Mouse (Mus musculus) hindbrain, embryonic 16.5 days (tissue): ENCODE results near the gene Gca. TPM values are rescaled to one million over a fixed set of nuclear protein-coding genes. Genes with fewer than 3 reads are reported as not detected.
A peak's percentile ranks its signal among the peaks of the same experiment; 100 is the strongest.

Experiments
- ATAC-seq: fragments of 200-750 bp; cut with Nextera tagmentation; 2 replicates; pipeline ENCODE4 v1.8.0; 2017; ENCODE audit warnings: moderate TSS enrichment, moderate library complexity
- H3K27ac ChIP-seq: fragments of 300-500 bp; sonication (generic); 2 replicates; pipeline ENCODE4 v1.5.1; 2014; ENCODE audit warnings: low read depth, mild to moderate bottlenecking, control low read depth, low read length, moderate library complexity
- H3K27me3 ChIP-seq: fragments of 300-500 bp; sonication (generic); replicated peaks from 2 replicates; pipeline ENCODE4 v1.6.1; 2014; ENCODE audit warnings: low read length; ENCODE audit not compliant: control insufficient read depth, insufficient read depth
- H3K36me3 ChIP-seq: fragments of 300-500 bp; sonication (generic); 2 replicates; pipeline ENCODE4 v1.6.1; 2014; ENCODE audit warnings: mild to moderate bottlenecking, low read length, moderate library complexity, mixed read lengths; ENCODE audit not compliant: control insufficient read depth, insufficient read depth
- H3K4me1 ChIP-seq: fragments of 300-500 bp; sonication (generic); 2 replicates; pipeline ENCODE4 v1.6.1; 2014; ENCODE audit warnings: low read depth, low read length; ENCODE audit not compliant: control insufficient read depth, insufficient read depth
- H3K4me2 ChIP-seq: fragments of 300-500 bp; sonication (generic); 2 replicates; pipeline ENCODE4 v1.6.1; 2014; ENCODE audit warnings: mild to moderate bottlenecking, low read length, control low read depth, moderate library complexity
- H3K4me3 ChIP-seq: fragments of 300-500 bp; sonication (generic); 2 replicates; pipeline ENCODE4 v1.5.1; 2014; ENCODE audit warnings: mild to moderate bottlenecking, low read length, control low read depth, moderate library complexity
- H3K9ac ChIP-seq: fragments of 300-500 bp; sonication (generic); 2 replicates; pipeline ENCODE4 v1.6.1; 2014; ENCODE audit warnings: low read depth, mild to moderate bottlenecking, control low read depth, low read length, moderate library complexity
- H3K9me3 ChIP-seq: fragments of 300-500 bp; sonication (generic); 2 replicates; pipeline ENCODE4 v1.6.1; 2014; ENCODE audit warnings: mild to moderate bottlenecking, low read length, moderate library complexity; ENCODE audit not compliant: control insufficient read depth
- WGBS: fragments of 180-500 bp; shearing (Covaris S2); extraction: QIAGEN DNeasy Blood & Tissue Kit; methylation state at CpG from one replicate; pipeline ENCODE4 v1.1.7; 2014; 5-methylcytosine and 5-hydroxymethylcytosine counted together
- polyA plus RNA-seq: library from polyadenylated mRNA; unstranded; fragments of >200 nt; fragmentation: Nextera tagmentation; extraction: Ambion mirVana; gene quantifications from 2 replicates; pipeline ENCODE4 v1.2.1, GENCODE M21; 2015

The Gca gene
- polyA plus RNA-seq, 1 experiment from 2014 or later, result 4.9 TPM

GRCm38 (mm10) chr2:62644891-62645290, 19.2 kb upstream of the Gca start:
- H3K36me3 ChIP-seq, result no peaks in the 10 kb centered on the region
- H3K27me3 ChIP-seq, result peaks cover 3% of the 10 kb centered on the region; the same call in 1 of the 2 replicates
- ATAC-seq, result no peak
- H3K9ac ChIP-seq, result no peak overlapping the region
- 92% methylated on average over 5 of the region's 5 CpGs for WGBS
- peaks cover 14% of the 10 kb centered on the region for H3K4me1 ChIP-seq
- no peak overlapping the region for H3K27ac ChIP-seq
- no peaks in the 10 kb centered on the region for H3K9me3 ChIP-seq
- no peak overlapping the region for H3K4me2 ChIP-seq
- no peak overlapping the region for H3K4me3 ChIP-seq

- H3K9ac ChIP-seq, result peak overlapping the region; percentile 66
- 36% methylated on average over 12 of the region's 12 CpGs for WGBS
- no peak; the same call in 1 of the 2 replicates for ATAC-seq
These were observed 18.6 kb upstream of the Gca start for GRCm38 (mm10) chr2:62645475-62645874.

GRCm38 (mm10) chr2:62646014-62646645, 18.0 kb upstream of the Gca start, which contains the start of gene Ifih1:
TSS of gene Ifih1 (minus strand) at chr2:62646255.
- no peaks in the 10 kb centered on the region for H3K36me3 ChIP-seq
- peak within 1 kb of the TSS; percentile 66 for H3K9ac ChIP-seq
- peaks cover 3% of the 10 kb centered on the region; the same call in 1 of the 2 replicates for H3K27me3 ChIP-seq
- no peak within 1 kb of the TSS for H3K27ac ChIP-seq
- peak; percentile 84 for ATAC-seq
- H3K4me3 ChIP-seq, result peak within 1 kb of the TSS; percentile 53
- WGBS, result under 1% methylated on average over 30 of the region's 30 CpGs
- peaks cover 14% of the 10 kb centered on the region for H3K4me1 ChIP-seq
- peak within 1 kb of the TSS; percentile 94 for H3K4me2 ChIP-seq
- H3K9me3 ChIP-seq, result no peaks in the 10 kb centered on the region

More at GRCm38 (mm10) chr2:62645475-62645874, 18.6 kb upstream of the Gca start:
- Histone ChIP-seq H3K9me3 (no peaks in the 10 kb centered on the region), H3K36me3 (no peaks in the 10 kb centered on the region), H3K27ac (no peak overlapping the region), H3K4me1 (peaks cover 14% of the 10 kb centered on the region), H3K4me2 (peak overlapping the region; percentile 94), H3K4me3 (peak overlapping the region; percentile 53), H3K27me3 (peaks cover 3% of the 10 kb centered on the region; the same call in 1 of the 2 replicates)

GRCm38 (mm10) chr2:62646671-62647289, 17.3 kb upstream of the Gca start:
- Histone ChIP-seq H3K4me1 (peaks cover 14% of the 10 kb centered on the region), H3K9me3 (no peaks in the 10 kb centered on the region), H3K9ac (no peak overlapping the region), H3K36me3 (no peaks in the 10 kb centered on the region), H3K4me3 (peak overlapping the region; percentile 53), H3K27ac (no peak overlapping the region), H3K27me3 (peaks cover 3% of the 10 kb centered on the region; the same call in 1 of the 2 replicates), H3K4me2 (peak overlapping the region; percentile 94)
- 9% methylated on average over 6 of the region's 6 CpGs for WGBS
- peak; percentile 60 for ATAC-seq

GRCm38 (mm10) chr2:62651890-62652289, 12.2 kb upstream of the Gca start:
- no peaks in the 10 kb centered on the region for H3K36me3 ChIP-seq
- H3K4me3 ChIP-seq, result no peak overlapping the region
- no peaks in the 10 kb centered on the region for H3K9me3 ChIP-seq
- no peak overlapping the region for H3K4me2 ChIP-seq
- no peaks in the 10 kb centered on the region for H3K27me3 ChIP-seq
- peaks cover 3% of the 10 kb centered on the region; the same call in 1 of the 2 replicates for H3K4me1 ChIP-seq
- ATAC-seq, result no peak
- H3K9ac ChIP-seq, result no peak overlapping the region
- 83% methylated on average over 4 of the region's 4 CpGs for WGBS
- H3K27ac ChIP-seq, result no peak overlapping the region

- WGBS, result 83% methylated on average over 4 of the region's 4 CpGs
- ATAC-seq, result no peak
These were observed 11.6 kb upstream of the Gca start for GRCm38 (mm10) chr2:62652466-62652865.

GRCm38 (mm10) chr2:62654519-62655338, 9.4 kb upstream of the Gca start:
- WGBS, result 55% methylated on average over 7 of the region's 7 CpGs
- H3K4me2 ChIP-seq, result no peak overlapping the region
- H3K4me1 ChIP-seq, result no peaks in the 10 kb centered on the region; the same call in 1 of the 2 replicates
- peak; percentile 93 for ATAC-seq
- H3K9me3 ChIP-seq, result no peaks in the 10 kb centered on the region
- H3K36me3 ChIP-seq, result no peaks in the 10 kb centered on the region
- no peak overlapping the region for H3K4me3 ChIP-seq
- H3K27me3 ChIP-seq, result no peaks in the 10 kb centered on the region
- no peak overlapping the region for H3K9ac ChIP-seq
- no peak overlapping the region for H3K27ac ChIP-seq

More at GRCm38 (mm10) chr2:62652466-62652865, 11.6 kb upstream of the Gca start:
- no peaks in the 10 kb centered on the region for H3K9me3 ChIP-seq
- no peak overlapping the region for H3K9ac ChIP-seq
- H3K36me3 ChIP-seq, result no peaks in the 10 kb centered on the region
- H3K4me2 ChIP-seq, result no peak overlapping the region
- H3K27ac ChIP-seq, result no peak overlapping the region
- no peaks in the 10 kb centered on the region for H3K27me3 ChIP-seq
- no peaks in the 10 kb centered on the region; the same call in 1 of the 2 replicates for H3K4me1 ChIP-seq
- no peak overlapping the region for H3K4me3 ChIP-seq

GRCm38 (mm10) chr2:62656072-62656471, 8.0 kb upstream of the Gca start:
- Histone ChIP-seq H3K4me3 (no peak overlapping the region), H3K4me2 (no peak overlapping the region), H3K27ac (no peak overlapping the region), H3K4me1 (no peaks in the 10 kb centered on the region; the same call in 1 of the 2 replicates), H3K9ac (no peak overlapping the region), H3K36me3 (no peaks in the 10 kb centered on the region), H3K9me3 (no peaks in the 10 kb centered on the region), H3K27me3 (no peaks in the 10 kb centered on the region)
- ATAC-seq, result no peak
- WGBS, result 92% methylated on average over 1 of the region's 1 CpGs

- 55% methylated on average over 6 of the region's 6 CpGs for WGBS
- no peak for ATAC-seq
- H3K27ac ChIP-seq, result no peak overlapping the region
These were observed 3.5 kb upstream of the Gca start for GRCm38 (mm10) chr2:62660565-62660964.

More at GRCm38 (mm10) chr2:62660565-62660964, 3.5 kb upstream of the Gca start:
- Histone ChIP-seq H3K27me3 (no peaks in the 10 kb centered on the region), H3K9me3 (no peaks in the 10 kb centered on the region), H3K4me1 (no peaks in the 10 kb centered on the region; the same call in 1 of the 2 replicates), H3K4me2 (no peak overlapping the region), H3K4me3 (no peak overlapping the region), H3K9ac (no peak overlapping the region), H3K36me3 (no peaks in the 10 kb centered on the region)
